Mouse (Mus musculus): ENCODE measurements around the gene Dpp7. TPM values are rescaled to one million over a fixed set of nuclear protein-coding genes. Genes with fewer than 3 reads are reported as not detected.

Gene Dpp7
- polyA plus RNA-seq, 1 experiment = 15.0 TPM

DNA sequence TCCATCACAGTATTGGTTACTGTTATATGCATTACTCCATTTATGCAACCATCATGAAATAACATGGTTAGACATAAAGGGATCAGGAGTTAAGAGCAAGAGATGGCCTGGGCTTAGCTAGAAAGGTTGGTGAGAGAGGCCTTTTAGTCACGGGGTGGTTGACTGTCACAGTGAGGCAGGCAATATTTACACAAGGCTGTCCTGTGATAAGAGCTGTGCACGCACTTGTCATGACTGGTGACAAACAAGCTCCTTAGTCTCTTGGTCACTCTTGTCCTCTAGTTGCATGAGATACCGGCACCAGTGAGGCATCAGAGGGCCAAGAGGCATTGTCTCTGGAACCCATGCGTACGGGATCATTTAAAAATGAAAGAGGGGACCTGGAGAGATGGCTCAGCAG, 28.3 kb upstream of the Dpp7 start:
- Histone ChIP-seq H3K4me3 (ENCODE audit: insufficient read depth, low read depth, low read length) (no peak overlapping the region), H3K27ac (replicated peaks; ENCODE audit: low read depth, low read length) (no peak overlapping the region), H3K4me1 (ENCODE audit: control insufficient read depth, insufficient read depth, insufficient read length, low read length) (no peaks in the 10 kb centered on the region)

DNA sequence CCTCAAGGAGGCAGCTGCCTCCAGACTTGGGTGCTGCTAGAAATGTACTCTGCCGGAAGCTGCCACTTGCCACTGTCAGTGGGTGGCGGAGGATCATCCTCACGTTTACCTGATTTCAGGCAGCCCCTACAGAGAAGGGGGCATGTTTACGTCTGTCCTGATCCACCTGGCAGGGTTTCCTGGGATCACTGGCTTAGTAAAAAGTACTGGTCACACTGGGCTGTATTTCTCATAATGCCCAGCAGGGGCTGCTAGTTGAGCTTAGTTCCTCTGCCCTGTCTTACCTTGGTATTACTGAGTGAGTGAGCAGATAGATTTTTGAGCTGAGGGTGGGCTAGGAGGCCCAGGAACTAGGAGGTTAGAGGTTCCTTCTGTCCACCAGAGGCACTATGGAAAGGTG, 20.4 kb upstream of the Dpp7 start:
- Histone ChIP-seq H3K27ac (replicated peaks; ENCODE audit: low read depth, low read length) (no peak overlapping the region), H3K4me1 (ENCODE audit: control insufficient read depth, insufficient read depth, insufficient read length, low read length) (no peaks in the 10 kb centered on the region), H3K4me3 (ENCODE audit: insufficient read depth, low read depth, low read length) (no peak overlapping the region)

DNA sequence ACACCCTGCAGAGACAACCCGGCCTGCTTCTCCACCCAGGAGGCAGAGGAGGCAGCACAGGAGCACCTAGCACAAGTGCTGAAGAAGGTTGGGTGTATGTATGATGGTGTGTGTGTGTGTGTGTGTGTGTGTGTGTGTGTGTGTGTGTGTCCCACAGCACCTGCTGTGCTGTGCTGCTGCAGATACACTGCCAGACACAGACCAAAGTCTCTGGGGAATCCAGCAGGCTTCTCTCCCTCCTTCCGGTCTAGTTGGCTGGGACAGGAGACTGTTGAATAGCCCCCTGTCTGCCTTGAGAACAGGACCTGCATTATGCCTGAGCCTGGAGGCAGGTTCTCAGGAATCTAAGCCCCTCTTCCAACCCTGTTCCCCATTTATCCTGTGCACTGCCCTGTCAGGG, 17.3 kb upstream of the Dpp7 start:
- no peaks in the 10 kb centered on the region for H3K4me1 ChIP-seq (ENCODE audit: control insufficient read depth, insufficient read depth, insufficient read length, low read length)
- 0 out of 2 replicates have a peak overlapping the region, but pooled peaks have one; percentile 1 for H3K4me3 ChIP-seq (ENCODE audit: insufficient read depth, low read depth, low read length)
- no peak overlapping the region for H3K27ac ChIP-seq (replicated peaks; ENCODE audit: low read depth, low read length)

DNA sequence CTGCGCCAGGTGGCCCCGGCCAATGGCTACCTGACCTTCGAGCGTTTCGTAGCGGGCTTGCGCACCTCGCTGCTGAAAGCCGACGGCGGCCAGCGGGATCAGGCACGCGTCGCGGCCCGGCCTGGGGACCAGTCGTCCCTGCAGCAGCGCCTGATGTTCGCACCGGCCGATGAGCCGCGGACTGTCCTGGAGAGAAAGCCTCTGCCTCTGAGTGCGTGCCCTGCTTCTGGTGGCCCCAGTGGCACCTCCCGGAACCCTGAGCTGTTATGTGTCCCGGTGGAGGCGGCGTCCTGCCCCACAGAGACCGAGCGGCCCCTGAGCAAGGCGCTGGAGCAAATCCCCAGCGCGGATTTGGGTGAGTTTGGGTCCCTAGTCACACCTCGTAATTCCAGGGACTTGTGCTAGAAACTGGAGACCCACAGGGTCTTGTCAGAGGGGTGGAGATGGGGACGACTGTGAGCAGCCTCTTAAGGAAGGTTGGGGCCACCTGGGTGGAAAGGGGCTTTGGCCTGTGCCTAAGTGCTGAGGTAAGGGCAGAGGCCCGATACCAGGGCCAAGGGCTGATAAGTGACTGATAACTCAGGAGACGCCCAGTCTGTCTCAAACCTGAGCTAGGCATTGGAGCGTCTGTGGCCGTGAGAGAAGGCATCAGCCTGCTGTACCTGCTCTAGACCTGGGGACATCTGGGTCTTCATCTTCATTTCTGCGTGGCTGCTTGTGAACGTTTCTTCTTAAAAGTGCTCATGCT, 16.7 kb upstream of the Dpp7 start:
- no peaks in the 10 kb centered on the region for H3K4me1 ChIP-seq (ENCODE audit: control insufficient read depth, insufficient read depth, insufficient read length, low read length)
- no peak overlapping the region for H3K27ac ChIP-seq (replicated peaks; ENCODE audit: low read depth, low read length)
- H3K4me3 ChIP-seq (ENCODE audit: insufficient read depth, low read depth, low read length) = peak overlapping the region; percentile 58

DNA sequence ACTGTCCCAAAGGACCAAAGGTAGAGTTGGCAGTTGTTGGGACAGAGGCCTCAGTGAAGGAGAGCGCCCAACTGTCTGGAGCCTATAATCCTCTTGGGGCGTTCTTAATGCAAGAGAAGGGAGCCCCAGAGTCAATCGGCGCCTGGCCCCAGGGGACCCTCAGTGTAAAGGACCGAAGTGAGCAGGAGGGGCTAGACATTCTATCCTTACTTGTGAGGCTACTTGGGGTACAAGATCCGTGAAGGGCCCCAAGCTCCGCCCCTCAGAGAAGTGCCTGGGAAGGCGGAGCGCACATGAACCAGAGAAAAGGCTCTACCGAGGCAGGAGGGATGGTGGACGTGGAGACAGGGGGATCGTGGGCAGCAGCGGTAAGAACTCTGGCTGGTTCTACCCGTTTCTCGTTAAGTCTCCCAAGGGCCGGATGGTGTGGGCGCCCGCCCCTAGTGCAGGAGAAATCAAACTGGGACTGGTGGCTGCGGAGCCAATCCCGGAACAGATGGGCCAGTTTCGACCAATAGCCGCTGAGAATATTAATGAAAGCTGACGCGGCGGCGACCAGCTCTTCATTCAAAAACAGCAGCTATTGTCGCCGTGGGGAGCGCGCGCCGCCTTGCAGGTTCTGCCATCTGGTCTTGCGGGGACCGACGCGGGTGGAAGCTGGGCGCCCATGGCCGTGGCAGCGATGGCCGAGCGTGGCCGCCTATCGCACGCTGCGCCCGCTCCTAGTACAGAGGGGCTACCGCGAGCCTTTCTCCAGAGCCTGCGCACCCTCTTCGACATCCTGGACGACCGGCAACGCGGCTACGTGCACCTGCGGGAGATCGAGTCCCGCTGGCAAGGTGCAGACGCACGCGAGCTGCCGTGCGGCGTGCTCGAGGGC, 15.8 kb upstream of the Dpp7 start, which contains the start of gene Sapcd2:
Gene Sapcd2 (plus strand): TSS at position 558 of the 880 bp plus-strand sequence.
- Histone ChIP-seq H3K27ac (replicated peaks; ENCODE audit: low read depth, low read length) (no peak within 1 kb of the TSS), H3K4me3 (ENCODE audit: insufficient read depth, low read depth, low read length) (peak within 1 kb of the TSS; percentile 69), H3K4me1 (ENCODE audit: control insufficient read depth, insufficient read depth, insufficient read length, low read length) (no peaks in the 10 kb centered on the region)

DNA sequence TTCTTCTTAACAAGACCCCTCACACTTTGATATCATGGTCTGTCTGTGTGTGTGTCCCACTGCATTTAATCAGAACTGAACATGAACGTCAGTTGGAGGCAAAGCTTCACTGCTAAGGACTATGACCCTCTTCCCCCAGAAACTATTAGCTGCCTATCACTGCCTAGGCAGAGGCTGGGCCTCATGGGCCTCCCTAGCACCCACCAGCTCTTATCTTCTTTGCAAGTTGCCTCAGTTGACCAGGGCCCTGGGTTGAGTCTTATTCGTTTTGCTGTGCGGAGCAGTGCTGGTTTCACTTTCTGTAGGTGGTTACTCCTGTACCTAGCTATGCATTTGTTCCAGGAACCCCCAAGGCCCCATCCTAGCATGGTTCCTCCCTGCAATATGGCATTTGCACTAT, 13.8 kb upstream of the Dpp7 start:
- no peaks in the 10 kb centered on the region for H3K4me1 ChIP-seq (ENCODE audit: control insufficient read depth, insufficient read depth, insufficient read length, low read length)
- no peak overlapping the region for H3K27ac ChIP-seq (replicated peaks; ENCODE audit: low read depth, low read length)
- H3K4me3 ChIP-seq (ENCODE audit: insufficient read depth, low read depth, low read length) = no peak overlapping the region

DNA sequence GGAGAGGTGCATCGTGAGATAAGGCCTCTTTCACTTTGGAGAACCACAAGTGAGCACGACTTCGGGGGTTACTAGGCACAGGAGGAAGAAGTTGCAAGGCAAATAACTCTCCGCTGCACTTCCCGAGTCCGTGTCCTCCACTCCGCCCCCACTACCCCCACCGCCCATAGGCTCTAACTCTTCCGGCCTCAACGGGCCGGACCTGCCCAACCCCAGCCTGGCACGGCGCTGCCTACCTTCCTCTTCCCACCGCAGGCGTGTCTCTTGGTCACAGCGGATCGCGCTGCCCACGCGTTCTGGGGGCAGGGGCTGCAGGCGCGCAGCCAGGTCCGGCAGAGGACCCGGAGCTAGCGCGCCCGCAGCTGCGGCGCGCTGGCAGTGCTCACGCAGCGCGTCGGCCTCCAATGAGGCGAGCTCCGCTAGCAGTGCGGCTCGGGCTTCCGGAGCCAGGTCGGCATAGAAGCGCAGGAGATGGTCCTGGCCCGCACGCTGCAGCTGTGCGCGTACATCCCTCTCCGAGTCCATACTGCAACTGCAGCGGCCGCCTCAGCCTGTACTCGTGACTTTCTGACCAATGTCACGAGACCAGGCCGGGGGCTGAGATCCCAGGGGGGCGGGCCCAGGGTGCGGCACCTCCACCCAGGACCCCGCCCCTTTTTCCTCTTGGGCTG, 9.1 kb upstream of the Dpp7 start, which contains the start of gene Uap1l1:
Gene Uap1l1 (minus strand): TSS at position 592 of the 671 bp plus-strand sequence.
- peak within 1 kb of the TSS; percentile 55 for H3K27ac ChIP-seq (replicated peaks; ENCODE audit: low read depth, low read length)
- H3K4me3 ChIP-seq (ENCODE audit: insufficient read depth, low read depth, low read length) = peak within 1 kb of the TSS; percentile 93

DNA sequence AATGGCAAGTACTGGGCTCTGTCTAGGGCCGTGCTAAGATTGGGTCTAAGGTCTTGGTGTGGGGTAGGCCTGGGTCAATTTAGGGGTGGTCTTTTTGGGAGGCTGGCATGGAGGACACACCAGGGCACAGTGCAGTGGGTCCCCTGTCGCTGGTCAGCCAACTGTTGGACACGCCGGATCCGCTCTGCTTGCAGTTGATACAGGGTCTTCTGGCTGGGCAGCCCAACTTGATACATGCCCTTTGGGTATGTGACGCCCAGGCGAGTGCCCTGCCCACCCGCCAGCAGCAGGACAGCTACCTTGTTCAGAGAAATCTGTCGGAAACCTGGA, 8.6 kb upstream of the Dpp7 start:
- peak overlapping the region; percentile 93 for H3K4me3 ChIP-seq (ENCODE audit: insufficient read depth, low read depth, low read length)
- peaks cover 3% of the 10 kb centered on the region; the same call in 1 of the 2 replicates for H3K4me1 ChIP-seq (ENCODE audit: control insufficient read depth, insufficient read depth, insufficient read length, low read length)
- H3K27ac ChIP-seq (replicated peaks; ENCODE audit: low read depth, low read length) = peak overlapping the region; percentile 5; the same call in 1 of the 2 replicates

More for the DNA sequence above, 9.1 kb upstream of the Dpp7 start, which contains the start of gene Uap1l1:
- H3K4me1 ChIP-seq (ENCODE audit: control insufficient read depth, insufficient read depth, insufficient read length, low read length) = peaks cover 3% of the 10 kb centered on the region; the same call in 1 of the 2 replicates

DNA sequence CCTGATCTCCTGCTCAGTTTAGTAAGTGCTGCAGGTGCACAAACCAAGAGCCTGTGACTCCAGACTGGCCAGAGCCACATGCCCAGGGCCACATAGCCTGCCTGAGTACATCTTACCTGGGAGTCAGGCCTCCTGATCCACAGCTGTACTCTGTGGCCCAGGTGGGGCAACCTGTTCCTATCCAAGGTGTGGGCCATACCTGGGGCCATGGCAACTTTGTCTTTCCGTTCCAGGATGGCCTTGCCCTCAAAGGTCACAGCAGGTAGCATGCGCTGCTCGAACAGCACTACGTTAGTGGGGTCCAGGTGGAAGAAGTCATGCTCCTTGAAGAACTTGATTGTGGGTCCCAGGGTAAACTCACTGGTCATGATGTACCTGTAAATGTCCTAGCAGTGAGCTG, 8.2 kb upstream of the Dpp7 start:
- H3K27ac ChIP-seq (replicated peaks; ENCODE audit: low read depth, low read length) = no peak overlapping the region
- peak overlapping the region; percentile 93 for H3K4me3 ChIP-seq (ENCODE audit: insufficient read depth, low read depth, low read length)
- peaks cover 3% of the 10 kb centered on the region; the same call in 1 of the 2 replicates for H3K4me1 ChIP-seq (ENCODE audit: control insufficient read depth, insufficient read depth, insufficient read length, low read length)

DNA sequence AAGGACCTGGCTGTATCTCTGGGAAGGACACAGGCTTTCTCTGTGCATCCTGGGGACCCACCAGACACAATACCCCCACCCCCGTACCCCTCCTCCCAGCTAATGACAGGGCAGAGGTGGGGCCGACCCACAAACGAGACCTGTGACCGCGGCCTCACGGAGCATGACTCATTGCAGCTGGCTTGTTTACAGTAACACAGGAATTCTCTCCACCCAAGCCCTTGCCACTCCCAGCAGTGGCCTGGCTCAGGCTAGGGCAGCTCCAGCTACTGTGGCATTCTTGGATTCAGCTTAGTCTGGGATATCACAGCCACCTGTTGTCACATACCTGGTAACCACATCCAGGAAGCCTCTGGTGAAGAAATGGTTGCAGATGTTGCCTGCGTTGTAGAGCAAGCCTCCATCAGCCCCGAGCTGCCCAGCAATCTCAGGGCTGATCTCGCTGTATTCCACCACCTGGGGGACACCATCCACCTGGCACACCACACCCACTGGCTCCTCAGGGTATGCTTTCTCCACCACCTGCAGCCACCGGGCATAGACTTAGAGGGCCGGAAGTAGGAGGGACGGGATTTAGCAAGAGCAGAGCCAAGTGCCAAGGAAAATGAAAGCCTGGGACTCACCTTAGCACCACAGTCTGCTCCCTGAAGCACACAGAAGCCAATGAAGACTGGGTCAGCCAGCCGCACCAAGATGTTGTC, 7.5 kb upstream of the Dpp7 start:
- H3K27ac ChIP-seq (replicated peaks; ENCODE audit: low read depth, low read length) = no peak overlapping the region
- H3K4me3 ChIP-seq (ENCODE audit: insufficient read depth, low read depth, low read length) = 0 out of 2 replicates have a peak overlapping the region, but pooled peaks have one; percentile 93

DNA sequence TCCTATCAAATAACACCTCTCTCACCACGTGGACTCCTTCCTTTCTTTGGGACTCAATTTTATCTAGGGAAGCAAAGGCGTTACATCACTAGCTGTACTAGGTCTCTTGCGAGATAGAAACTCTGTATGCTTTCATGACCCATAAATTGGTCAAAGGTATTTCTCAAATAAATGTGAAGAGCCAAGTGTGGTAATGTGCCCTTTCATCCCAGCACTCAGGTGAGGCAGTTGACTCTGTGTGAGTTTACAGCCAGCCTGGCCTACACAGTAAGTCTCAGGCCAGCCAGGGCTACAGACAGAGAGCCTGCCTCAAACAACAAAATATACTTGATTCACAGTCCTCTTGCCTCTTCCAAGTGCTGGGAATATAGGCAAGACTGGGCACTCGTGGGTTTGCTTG, 3.7 kb upstream of the Dpp7 start:
- Histone ChIP-seq H3K4me1 (ENCODE audit: control insufficient read depth, insufficient read depth, insufficient read length, low read length) (peaks cover 10% of the 10 kb centered on the region), H3K27ac (replicated peaks; ENCODE audit: low read depth, low read length) (no peak overlapping the region), H3K4me3 (ENCODE audit: insufficient read depth, low read depth, low read length) (no peak overlapping the region)

More for the DNA sequence above, 7.5 kb upstream of the Dpp7 start:
- peaks cover 3% of the 10 kb centered on the region; the same call in 1 of the 2 replicates for H3K4me1 ChIP-seq (ENCODE audit: control insufficient read depth, insufficient read depth, insufficient read length, low read length)

DNA sequence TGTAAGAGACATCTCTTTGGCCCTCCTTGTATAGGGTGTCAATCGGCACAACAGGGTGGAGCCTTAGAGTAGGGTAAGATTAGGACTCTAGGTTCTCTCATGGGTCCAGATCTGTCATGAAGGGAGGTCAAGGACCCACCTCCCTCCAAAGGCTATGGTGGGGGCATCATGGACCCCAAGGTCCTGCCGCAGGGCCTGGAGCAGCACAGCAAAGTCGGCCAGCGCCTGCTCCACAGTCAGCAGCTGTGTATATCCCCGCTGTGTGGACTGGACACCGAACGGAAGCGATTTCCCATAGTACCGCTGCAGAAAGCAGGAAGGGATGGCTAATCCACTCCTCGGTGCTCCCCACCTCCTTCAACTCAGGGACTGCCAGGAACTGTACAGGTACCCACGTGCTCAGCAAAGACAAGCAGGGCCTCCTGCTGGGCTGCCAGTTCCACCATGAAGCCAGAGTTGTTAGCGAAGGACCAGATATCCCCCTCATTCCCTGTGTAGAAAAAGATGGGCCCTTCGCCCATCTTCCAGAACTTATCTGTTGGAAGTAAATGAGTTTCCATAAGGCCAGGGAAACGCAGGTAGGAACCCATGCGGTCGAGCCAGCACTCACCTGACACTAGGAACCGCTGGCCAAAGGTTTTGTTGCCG, 616 bp downstream of the Dpp7 start:
- Histone ChIP-seq H3K4me1 (ENCODE audit: control insufficient read depth, insufficient read depth, insufficient read length, low read length) (peaks cover 7% of the 10 kb centered on the region), H3K4me3 (ENCODE audit: insufficient read depth, low read depth, low read length) (peak overlapping the region; percentile 58), H3K27ac (replicated peaks; ENCODE audit: low read depth, low read length) (no peak overlapping the region)

DNA sequence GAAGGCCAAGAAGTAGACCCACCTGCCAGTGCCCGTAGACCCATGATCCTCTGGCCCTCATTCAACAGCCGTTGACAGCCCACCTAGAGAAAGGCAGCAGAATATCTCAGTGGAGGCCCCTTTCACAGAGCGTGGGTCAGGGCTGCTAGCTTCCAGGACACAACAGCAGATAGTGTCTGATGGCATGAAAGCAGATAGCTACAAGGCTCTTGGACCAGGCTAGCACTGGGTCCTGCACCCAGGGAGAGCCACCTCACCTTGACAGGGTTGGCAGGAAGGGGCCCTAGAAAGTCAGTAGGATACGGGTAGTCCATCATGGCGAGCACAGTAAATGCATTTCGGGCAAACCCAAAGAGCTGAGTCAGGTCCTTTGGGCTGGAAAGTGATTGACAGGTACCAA, 1.9 kb downstream of the Dpp7 start:
- Histone ChIP-seq H3K4me1 (ENCODE audit: control insufficient read depth, insufficient read depth, insufficient read length, low read length) (peaks cover 7% of the 10 kb centered on the region), H3K4me3 (ENCODE audit: insufficient read depth, low read depth, low read length) (no peak overlapping the region), H3K27ac (replicated peaks; ENCODE audit: low read depth, low read length) (no peak overlapping the region)

DNA sequence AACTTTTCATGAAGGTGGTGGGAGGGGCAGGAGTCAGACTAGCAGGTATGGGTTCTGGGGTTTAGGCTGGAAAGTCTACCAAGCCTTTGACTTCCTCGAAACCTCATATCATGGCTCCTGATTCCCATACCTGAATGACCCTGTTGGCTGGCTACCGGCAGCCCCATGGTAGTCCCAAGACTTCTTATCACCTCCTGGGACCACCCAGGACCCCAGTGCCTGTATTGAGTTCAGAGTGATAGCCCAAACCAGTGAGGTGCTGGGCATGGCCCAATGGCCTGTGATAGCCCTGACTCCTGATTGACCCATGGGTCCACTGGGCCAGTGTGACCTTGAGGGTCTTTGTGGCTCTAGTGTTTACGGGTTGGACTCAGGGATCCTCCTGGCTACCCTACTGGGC, 5.5 kb downstream of the Dpp7 start:
- Histone ChIP-seq H3K4me1 (ENCODE audit: control insufficient read depth, insufficient read depth, insufficient read length, low read length) (no peaks in the 10 kb centered on the region), H3K4me3 (ENCODE audit: insufficient read depth, low read depth, low read length) (no peak overlapping the region), H3K27ac (replicated peaks; ENCODE audit: low read depth, low read length) (no peak overlapping the region)
